Mouse (Mus musculus) cerebellum, adult 9-10 months (tissue): ENCODE results near the gene Ppp6r1.
"Not testable (repeated sequence)": the region's sequence is repeated elsewhere in the genome, so short reads cannot be mapped to it uniquely, and the experiment has no call there.

Experiments used
- DNase-seq: peaks from one replicate; pipeline ENCODE4 v3.0.0; 2022

Gene Ppp6r1

DNA sequence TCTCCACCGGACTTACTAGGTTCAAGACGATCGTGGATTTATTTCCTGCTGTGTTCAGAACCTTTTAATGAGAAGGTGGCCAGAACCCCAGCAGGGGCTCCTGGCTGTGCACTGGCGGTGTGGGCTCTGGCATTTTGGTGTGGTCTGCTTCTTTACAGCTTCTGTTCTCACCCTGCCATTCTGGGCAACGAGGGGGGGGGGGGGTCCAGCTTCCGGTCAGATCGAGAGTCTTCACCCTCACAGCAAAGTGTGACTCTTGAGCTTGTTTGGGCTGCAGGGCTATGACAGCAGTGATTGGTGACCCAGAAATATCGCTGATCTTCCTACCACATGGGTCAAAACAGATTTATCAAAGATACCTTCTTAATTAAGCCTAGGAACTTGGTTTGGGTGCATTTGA is 46.4 kb downstream of the Ppp6r1 start:
- no peak for DNase-seq

DNA sequence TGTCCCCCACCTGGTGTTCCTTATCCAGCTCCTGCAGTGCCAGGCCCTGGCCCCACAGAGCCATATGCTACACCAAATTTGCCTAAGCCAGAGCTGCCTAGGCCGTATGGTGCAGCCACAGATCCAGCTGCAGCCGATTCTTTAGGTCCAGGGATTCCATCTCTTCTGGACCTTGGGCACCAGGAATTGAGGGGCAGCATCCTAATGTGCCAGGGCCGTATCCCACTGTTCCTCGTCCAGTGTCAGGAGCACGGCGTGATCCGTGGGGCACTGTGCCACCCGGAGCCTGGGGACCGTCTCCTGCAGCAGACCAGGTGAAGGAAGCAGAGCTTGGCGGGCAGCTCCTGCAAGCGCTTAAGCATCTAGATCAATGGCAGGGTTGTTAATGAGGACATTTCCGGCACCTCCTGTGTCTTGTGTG is 46.9 kb downstream of the Ppp6r1 start:
- peak; percentile 89 for DNase-seq

DNA sequence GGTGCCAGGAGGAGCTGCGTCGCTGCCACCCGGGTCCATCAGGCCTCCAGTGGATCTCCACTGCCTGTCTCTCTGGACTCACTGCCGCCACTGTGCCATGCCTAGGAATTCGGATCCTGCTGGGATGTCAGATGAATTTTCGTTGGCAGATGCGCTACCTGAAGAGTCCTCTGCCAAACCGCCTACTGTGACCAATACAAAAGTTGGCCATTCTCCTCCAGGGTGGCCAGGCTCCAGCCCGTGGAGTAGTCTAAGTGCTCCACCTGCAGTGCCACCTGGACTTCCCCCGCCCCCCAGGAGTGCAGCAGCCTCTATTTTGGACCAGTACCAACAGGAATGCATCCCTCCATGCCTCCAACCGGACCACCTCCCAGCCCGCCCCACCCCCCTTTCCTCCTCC is 47.3 kb downstream of the Ppp6r1 start:
- DNase-seq: peak; percentile 95

DNA sequence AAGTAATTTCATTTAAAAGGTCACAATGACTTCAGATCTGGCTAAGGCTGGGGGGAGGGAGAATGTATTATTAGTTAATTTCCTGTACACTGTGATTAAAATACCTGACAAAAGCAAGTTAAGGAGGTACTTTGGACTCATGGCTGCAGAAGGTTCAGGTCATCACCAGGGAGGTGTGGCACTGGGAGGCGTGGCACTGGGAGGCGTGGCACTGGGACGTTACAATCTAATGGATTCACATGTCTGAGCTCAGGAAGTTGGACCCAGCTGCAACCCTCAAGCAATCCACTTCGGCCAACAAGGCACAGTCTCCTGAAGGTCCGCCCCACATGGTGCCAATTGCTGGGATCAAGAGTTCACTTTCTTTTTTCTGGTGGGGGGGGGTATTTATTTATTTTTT is 50.8 kb downstream of the Ppp6r1 start:
- DNase-seq: peak; percentile 23

DNA sequence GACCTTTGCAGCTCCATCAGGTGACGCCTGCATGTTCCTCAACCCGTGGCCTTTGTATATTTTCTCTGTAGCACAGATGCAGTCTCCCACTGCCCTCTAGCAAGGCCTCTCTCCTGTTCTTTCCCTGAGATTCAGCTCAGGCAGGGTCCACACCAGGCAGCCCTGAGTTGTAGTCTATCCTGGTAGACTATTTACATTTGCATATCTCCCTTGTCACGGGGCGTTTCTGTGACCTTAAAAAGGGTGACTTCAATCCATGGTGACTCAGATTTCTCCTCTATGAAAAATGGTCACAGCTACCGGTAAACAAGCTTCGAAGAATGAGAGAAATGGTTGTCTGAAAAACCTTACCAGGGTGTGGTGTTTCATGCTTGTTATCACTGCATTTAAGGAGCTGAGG is 54.9 kb downstream of the Ppp6r1 start, which contains the start of gene Ptprh:
Gene Ptprh (minus strand): TSS at position 169 of the 400 bp plus-strand sequence.
- no peak for DNase-seq

DNA sequence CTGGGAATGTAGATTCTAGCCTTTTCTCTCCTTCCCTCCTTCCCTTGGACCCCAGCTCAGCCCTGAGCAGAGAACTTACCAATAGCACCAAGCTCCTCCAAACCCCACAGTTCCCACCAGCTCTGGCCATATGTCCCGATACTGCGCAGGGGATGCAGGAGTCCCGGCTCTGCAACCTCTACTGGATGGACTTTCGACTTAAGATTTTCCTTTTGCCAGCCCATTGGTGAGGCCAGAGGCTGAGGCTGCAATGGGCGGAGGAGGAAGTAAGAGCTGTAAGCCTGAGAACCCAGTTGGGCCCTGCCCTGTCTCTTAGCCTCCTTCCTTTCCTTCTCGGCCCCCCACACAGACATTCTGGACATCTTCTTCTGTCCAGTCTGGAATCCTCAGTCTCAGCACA is 55.9 kb downstream of the Ppp6r1 start:
- no peak for DNase-seq

DNA sequence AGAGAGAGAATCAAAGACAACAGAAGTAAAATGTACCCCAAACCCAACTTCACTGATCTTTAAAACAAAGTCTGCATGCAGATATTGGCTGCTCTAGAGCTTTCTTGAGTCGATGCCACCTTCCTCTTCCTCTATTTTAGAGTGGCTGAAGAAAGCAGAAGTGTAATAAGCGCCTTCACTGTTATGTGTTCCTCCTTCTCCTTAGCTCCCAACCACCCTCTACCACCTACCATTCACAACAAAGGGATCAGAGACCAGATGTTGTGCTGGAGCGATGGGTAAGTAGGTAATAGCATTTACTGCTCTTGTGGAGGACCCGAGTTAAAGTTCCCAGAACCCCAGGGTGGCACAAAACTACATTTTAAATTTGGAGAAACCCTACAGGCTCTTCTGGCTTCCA is 61.8 kb downstream of the Ppp6r1 start:
- DNase-seq: not testable (repeated sequence)
